Mouse (Mus musculus) fat pad, adult 2 months (tissue): Measurements from ENCODE around the gene Arl15.

Experiments
- DNase-seq: peaks from one replicate; pipeline ENCODE4 v3.0.0-alpha.2; 2011; ENCODE audit warnings: low read depth, low spot score; ENCODE audit errors: extremely low read depth

The Arl15 gene

DNA sequence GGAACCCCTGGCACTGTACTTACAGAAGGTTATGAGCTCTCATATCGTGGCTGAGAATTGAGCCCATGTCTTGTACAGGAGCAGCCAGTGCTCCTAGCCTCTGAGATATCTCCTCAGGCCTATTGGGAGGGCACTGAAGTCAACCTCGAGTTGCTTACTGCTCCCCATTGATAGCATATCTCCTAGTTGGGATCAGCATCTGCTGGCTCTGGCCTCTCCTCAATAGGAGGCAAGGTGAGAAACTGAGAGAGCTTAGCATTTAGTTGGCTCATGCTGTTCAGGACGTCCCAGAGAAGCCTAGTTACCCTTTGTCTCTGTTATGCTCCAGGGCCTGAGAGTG, 49.0 kb downstream of the Arl15 start:
- no peak for DNase-seq

DNA sequence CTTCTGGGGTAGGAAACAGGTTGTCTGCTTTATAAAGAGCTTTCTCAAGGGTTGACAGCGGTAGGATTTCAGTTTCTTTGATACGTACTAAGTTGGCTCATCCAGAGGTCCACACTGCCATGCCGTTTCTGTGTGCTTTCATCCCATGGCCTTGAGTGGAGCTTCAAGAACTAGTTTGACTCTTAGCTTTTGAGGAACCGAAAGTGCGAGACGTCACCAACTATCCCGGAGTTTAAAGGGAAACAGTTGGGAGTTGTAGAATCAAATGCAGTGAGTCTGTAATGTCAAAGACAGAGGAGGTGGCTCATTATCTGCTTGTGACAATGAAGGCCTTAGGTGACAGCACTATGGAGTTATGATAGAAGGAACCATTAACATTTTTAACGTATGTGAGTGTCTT, 49.6 kb downstream of the Arl15 start:
- no peak for DNase-seq

DNA sequence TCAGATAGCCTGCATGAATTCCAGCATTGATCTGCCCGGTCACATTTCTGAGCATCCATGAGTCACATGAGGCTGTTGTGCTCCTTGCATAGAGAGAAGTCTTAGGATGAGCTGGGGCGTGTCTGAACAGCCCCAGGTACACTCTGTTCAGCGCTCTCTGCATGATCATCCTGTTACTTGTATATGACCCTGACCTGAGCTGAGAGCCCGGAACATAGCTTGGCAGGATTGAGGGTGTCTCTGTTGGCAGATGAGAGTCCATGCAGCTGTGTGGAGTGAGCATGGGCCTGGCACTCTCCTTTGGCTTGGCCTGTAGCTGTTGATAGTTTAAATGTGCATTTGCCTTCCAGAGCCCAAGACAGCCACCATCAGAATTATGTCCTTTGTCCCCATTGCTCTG, 50.4 kb downstream of the Arl15 start:
- DNase-seq, result no peak

DNA sequence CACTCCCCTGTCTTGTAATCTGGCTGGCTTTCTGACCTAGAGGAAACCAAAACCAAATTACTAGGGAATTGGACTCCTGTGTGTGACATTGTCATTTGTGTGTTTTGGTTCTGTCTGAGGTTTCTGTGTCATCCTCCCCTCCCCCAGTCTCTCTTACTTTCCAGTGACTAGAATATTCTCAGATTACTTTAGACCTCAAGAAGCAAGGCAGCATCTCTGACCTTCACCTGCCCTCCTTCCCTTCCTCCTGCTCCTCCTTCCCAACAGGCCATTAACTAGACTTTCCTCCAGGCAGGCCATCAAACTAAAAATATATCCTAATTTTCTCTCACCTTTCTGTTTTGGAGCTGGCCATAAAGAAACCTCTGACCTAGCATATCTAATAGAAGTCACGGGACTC, 50.9 kb downstream of the Arl15 start:
- no peak for DNase-seq

DNA sequence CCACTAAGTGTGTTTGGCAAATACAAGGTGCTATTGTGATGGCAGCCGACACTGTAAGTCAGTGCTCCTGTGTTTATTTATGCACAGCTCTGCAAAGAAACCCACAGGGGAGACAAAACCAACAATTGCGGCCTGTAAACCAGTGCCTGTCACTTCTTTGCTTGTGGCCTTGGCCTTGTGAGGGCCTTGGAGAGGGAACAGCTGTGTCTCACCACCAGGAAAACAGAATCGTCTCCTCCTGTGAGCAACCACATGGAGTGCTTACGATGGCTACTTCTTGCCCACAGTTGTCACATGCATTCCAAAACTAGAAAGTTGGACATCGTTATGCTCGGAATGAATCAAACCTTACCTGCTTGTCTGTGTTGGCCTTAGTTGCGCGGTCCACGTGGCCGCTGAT, 52.1 kb downstream of the Arl15 start:
- DNase-seq, result no peak

DNA sequence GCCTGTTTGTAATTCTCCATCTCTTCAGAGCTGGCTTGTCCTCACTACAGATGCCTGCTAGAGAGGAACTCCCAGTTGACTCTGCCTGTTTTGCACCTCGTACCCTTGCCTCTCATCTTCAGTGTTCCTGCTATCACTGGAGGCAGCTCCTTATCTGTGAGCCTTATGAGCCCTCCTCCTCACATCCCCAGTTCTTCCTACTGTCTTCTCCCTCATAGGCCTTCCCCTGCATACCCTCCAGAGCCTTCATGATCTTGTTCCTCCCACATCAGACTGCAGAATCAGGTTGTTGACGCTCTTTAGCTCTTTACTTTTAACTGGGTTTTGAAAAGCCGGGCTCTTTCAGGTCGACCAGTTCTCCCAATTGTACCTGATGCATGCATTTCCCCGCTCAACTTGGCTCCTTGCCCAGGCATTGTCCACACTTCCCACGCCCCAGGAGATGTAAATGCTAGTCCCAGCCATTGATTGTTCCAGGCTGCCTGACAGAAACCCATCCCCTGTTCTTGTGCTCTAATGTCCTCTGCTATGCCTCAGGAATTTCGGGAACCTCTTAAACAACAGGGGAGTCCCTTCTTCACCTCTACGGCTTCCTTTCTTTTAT, 56.2 kb downstream of the Arl15 start:
- no peak for DNase-seq

DNA sequence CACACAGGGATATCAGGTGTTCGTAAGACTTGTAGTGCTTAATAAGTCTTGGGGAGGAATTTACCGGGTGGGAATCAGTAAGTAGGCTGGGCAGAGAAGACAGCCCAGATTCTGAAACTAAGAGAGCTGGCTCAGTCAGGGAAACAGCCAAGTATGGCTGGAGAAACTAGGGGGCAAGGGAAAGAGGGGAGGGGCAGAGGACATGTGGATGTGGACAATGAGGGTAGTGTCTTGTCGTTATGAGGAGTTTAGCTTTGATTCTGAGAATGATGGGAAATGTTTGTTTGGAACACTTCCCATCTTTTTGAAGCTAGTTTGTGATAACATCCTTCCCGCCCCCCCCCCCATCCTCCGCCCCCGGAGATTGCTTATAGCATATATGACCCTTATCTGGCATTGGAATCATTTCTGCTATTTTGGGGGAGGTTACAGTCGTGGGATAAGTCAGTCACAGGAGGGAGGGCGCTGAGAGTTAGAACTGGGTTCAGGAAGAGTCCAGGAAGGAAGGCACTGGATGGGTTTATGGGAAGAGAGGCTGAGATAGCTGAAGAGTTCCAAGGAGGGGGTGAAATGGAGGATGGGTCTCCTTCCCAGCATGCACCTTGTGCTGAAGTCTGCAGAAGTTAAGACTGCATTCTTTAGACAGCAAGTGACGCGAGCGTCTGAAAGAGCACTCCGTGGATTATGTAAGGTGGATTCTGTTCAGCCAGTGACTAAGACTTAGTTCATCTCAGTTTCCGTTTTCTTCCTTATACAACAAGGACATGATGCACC, 57.5 kb downstream of the Arl15 start:
- DNase-seq, result no peak

DNA sequence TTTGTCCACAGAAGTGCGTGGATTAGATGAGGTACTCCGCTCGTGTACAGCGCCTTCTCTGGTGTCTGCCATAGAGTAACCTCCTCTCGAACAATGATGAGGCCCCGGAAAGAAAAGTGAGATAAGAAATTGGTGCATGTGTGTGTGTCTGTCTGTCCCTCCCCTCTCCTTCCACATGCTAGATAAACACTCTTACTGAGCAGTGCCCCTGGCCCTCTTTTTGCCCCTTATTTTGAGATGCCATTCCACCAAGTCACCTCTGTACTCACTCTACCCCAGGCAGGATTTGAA, 58.0 kb downstream of the Arl15 start:
- DNase-seq, result no peak

DNA sequence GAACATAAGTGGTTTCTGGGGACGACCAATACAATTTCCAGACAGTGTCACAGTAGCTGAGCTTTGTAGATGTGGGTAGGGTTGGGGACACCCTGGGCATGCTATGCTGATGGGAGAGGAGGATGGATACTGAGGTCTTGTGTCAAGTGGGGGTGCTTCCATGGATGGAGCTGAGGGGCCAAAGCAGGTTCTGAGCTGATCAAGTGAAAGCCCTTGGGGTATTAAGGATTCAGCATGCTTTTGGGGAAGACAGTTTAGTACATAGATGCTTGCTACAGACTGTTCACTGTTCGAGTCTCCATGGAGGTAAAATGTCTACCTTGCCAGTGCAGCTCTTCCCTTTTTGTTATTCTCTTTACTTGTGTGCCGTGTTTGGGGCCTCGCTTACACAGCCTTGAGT, 59.8 kb downstream of the Arl15 start:
- DNase-seq, result no peak

DNA sequence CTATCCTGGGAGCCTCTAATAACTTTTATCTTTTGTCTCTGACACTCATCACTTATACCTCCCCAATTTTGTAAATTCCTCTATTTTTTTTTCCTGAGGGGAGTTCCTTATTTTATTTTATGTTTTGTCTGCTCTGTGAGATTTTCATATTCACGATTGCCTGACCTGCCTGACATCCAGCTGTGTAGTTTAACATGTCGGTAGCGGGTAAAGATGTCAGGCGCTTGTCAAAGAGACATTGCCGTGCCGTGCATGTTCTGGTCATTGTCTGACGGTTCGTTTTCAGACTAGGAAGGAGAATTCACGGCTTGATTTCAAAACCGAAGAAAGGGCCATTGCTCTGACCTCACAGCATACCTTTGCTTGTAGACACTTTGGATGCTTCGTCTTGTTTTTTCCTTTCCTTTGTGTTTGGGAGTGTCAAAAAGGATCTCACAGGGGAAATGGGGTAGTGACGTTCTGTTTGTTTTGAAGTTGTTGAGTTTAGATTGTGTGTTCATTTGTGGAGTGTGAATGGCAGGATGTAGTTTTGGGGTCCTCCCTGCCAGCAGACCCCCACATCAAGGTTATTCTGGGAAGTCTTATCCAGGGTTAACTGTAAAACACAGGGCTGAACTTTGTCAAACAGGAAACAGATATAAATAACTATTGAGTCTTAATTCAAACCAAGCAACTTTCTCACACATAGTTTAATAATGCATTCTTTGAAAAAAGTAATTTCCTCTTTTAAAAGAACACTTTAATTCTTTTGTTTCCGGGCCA, 60.4 kb downstream of the Arl15 start:
- DNase-seq, result no peak

DNA sequence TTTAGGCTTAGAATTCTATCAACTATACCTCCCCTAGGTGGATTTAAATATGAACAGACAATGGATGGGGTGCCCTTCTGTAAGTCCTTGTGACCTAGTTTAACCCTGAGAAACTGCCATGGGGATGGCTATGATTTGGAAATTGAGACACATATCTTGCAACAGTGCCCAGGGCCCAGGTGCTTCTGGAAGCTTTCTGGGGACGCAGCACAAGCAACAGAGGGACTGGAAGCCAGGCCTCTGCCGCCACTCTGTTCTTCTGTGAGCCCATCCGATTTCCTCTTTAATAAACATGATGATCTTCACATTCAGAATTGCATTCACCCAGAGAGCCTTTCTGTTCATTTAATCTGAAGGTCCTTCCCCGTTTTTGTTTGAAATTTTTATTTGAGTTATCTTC, 62.6 kb downstream of the Arl15 start:
- no peak for DNase-seq

DNA sequence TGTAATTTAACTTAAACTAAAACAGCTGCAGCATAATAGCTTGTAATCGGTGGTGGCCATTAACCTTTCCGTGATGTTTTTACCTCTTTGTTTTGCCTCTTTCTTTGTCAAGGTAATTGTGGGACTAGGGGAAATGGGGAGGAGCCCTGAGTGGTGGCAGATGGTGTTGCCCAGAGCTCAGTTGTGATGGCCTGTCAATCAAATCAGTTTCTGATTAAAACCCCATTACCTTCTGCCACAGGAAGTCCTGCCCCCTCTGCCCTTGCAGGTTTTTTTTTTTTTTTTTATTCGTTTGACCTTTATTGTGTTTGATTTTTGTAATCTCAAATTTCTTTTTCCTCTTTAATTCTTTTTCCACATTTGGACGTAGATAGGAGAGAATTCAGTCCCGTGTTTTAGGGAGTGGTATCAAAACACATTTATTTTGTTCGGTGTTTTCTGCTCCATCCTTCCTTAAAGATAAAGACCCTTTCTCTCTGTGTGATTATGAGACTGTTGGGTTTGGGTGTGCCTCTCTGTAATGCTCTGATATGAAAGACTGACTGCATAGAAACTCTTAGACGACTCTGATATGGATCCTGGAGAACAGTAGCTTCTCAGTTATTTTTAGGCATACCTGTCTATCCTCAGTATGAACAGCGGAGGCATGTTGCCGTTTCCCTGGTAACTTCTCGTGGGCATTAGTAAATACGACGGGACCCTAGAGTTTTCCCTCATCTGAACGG, 64.5 kb downstream of the Arl15 start:
- DNase-seq, result no peak

DNA sequence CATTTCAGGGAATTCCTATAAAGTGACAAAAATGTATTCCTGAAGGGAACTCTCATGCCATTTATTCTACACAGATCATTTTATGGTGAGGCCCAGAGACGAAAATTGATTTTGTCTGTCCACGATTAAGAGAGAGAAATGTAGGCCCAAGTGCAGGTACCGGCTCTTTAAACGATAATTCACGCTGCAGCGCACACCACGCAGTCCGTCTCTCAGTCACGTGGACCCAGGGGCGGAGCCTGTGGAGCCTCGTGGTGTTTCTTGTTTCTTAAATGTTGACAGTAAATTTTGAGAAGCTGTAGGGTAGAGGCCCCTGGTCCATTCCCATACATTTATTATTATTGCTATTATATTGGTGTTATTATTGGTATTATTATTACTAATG, 65.1 kb downstream of the Arl15 start:
- DNase-seq, result no peak

DNA sequence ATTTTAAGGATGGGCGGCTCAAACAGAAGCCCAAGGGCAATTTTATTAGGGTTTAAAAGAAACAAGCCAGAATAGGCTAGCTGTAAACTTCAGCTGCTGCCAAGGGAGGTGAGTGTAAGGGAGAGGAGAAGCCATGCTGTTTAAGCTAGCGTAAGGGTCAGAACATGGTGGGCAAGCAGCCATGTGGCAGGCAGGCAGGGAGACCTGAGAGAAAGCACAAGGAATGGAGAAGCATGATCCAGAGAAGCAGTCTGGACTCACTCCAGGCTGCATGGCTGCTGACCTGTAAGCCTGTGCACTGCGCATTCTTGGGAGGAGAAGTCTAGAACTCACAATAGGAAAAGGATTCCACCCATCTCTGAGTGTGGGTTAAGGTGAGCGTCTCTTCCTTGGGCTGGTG, 66.5 kb downstream of the Arl15 start:
- no peak for DNase-seq

DNA sequence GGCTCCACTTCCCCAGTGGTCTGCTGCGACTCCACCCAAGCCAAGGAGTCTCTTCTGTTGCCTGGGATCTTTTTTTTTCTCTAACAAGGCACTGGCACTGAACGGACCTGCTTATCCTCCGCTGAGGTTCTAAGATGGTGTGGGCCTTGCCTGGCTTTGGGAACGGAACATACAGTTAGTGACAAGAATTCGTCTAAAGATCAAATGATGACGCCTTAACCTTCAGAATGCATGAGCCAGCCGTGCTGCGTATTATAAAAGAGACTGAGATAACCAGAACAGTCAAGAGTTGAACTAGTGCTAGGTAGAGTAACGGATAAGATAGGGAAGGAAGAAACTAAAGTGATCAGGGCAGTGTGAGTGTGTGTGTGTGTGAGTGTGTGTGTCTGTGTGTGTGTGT, 66.9 kb downstream of the Arl15 start:
- DNase-seq, result no peak

DNA sequence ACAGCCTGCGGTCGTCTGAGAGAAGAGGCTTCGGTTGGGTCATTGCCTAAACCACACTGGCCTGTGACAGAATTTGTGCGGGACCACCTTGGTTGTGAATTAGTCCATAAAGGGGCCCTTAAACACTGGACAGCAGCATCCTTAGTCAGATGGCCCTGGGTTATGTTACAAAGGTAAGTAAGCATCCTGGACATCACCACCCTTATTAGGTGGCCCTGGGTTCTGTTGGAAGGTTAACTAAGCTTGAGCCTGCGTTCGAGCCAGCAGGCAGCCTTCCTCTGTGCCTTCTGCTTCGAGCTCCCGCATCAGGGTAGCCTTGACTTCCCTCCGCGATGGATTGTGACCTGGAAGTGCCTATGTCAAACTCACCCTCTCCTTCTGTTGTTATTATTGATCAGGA, 68.6 kb downstream of the Arl15 start:
- DNase-seq, result no peak

DNA sequence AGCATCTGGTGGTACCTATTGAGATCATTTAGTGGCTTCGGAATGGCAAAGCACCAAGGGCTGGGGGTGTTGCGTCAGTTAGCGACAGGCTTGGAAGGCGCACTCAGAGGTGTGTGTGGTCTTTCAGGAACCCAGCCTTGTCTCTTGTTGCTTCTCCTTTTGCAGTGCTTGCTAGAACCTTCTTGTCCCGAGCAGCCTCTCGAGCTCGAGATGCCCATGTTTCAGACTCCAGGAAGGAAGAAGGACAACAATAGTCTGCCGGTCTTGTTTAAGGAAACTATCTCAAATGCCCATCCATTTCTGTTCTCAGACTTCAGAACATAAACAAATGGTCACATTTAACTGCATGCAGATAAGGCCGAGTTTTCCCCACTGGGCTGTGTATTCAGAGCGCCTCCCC, 69.4 kb downstream of the Arl15 start:
- DNase-seq, result no peak

DNA sequence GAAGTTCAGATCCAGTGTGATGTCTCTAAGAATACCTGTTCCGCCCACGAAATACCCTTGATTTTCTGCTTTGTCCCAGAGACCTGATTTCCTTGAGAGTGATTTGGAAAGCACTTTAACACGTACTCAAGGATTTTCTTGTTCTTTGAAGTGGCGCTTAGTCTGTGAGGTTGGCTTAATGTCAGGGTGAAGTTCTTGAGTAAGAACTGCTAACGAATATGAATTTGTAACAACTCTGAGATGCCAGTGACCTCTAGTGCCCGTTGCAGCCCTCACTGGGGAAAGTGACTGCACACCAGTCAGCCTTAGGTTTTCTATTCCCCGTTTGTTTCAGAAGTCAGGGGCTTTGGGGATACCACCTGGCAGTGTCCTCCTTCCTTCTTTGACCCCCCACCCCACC, 70.0 kb downstream of the Arl15 start:
- DNase-seq, result no peak

DNA sequence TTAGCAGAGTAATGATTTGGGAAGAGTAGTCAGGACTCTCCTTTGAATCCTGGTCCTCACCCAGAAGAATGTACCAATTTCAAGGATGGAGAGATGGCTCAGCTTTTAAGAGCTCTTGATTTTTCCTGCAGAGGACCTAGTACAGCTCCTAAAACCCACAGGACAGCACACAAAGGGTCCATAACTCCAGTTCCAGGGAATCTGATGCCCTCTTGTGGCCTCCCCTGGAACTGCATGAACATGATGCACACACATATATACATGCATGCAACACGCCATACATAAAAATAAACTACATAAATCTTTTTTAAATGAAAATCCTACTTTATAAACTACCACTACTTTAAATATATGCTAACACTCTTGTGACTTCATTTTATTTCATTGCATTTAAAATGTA, 70.6 kb downstream of the Arl15 start:
- DNase-seq, result no peak

DNA sequence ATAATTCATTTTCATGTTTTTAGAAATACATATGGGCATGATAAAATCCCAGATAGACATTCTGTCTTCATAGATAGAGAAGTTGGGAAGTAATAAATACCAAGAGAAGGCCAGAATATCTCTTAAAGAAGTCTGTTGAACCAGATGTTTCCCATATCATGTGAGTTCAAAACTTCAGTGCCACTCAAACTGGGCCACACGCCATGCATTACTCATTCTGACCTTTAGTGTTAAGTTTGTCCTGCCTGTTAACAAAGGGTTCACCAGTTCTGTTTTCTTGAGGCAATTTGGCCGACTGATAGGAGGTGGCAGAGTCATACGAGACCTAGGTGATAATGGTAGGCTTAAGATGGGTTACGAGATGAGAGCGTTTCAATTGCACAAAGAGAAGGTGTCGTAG, 71.1 kb downstream of the Arl15 start:
- no peak for DNase-seq

DNA sequence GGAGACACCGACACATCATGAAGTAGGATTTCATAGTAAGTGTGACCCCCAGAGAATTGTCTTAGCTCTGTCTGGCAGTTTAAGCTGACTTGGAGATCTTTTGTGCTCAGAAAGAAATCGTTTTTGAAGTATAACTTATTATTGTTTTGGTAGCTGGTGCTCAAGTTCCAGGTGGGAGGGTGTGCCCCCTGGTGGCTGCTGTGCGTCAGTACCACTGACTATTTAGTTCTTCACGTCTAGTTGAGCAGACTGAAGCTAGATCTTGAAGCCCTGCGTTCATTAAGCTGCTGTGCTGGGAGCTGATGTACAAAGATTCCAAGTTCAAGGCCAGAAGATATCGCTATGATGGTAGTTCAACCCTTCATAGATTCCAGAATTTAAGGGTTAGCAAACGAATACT, 71.5 kb downstream of the Arl15 start:
- DNase-seq, result no peak

DNA sequence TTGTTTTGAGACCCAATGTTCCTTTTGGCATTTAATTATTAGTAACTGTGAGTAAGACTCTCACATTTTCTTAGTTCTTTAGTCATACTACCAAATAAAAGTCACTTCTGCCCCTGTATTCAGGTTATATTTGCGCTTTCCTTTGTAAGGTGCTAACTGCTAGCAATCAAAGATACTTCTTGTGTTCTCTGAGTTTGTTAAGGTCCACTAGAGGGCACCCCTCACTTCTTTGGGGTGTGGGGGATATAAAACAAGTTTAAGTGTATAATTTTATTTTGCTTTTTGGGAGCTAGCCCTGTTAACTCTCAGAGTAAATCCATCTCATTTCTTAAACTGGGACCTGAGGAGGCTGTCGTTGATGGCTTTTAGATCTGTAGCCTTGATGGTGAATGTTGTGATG, 73.4 kb downstream of the Arl15 start:
- DNase-seq, result no peak
